ENCODE assay signal across 8 mouse cellular contexts in genomic region chr5:115556217-115556616, GRCm38 (mm10). TPM values are rescaled to one million over a fixed set of nuclear protein-coding genes. Genes with fewer than 3 reads are reported as not detected.
DNase-seq lines count a peak whose midpoint lies in the region; ATAC-seq and TF ChIP-seq lines count a peak whose summit lies in the region.

No protein-coding gene starts in this region.

- 10% methylated on average over 8 of the region's 8 CpGs for WGBS in midbrain, embryonic 11.5 days
- 13% methylated on average over 8 of the region's 8 CpGs for WGBS in midbrain, embryonic 15.5 days
- 8% methylated on average over 8 of the region's 8 CpGs for WGBS in kidney, embryonic 15.5 days
- WGBS in liver, adult 2 months: 15% methylated on average over 8 of the region's 8 CpGs

- peaks cover under 1% of the 10 kb centered on the region; the same call in 1 of the 2 replicates for H3K36me3 ChIP-seq in midbrain, embryonic 11.5 days (ENCODE audit: control insufficient read depth, insufficient read depth, low read length)
- peaks cover 7% of the 10 kb centered on the region; the same call in 1 of the 2 replicates for H3K36me3 ChIP-seq in midbrain, embryonic 15.5 days (replicated peaks)
- peaks cover 43% of the 10 kb centered on the region for H3K36me3 ChIP-seq in kidney, embryonic 15.5 days
- peaks cover 7% of the 10 kb centered on the region for H3K36me3 ChIP-seq in liver, adult 2 months (ENCODE audit: control insufficient read depth, insufficient read depth, low read length)

- no peak overlapping the region for H3K4me2 ChIP-seq in midbrain, embryonic 11.5 days
- H3K4me2 ChIP-seq in midbrain, embryonic 15.5 days: no peak overlapping the region
- no peak overlapping the region for H3K4me2 ChIP-seq in kidney, embryonic 15.5 days

- H3K4me3 ChIP-seq in midbrain, embryonic 11.5 days (ENCODE audit: low read depth, low read length): no peak overlapping the region
- H3K4me3 ChIP-seq in midbrain, embryonic 15.5 days: no peak overlapping the region
- H3K4me3 ChIP-seq in kidney, embryonic 15.5 days (replicated peaks): no peak overlapping the region
- H3K4me3 ChIP-seq in liver, adult 2 months (ENCODE audit: insufficient read depth, low read depth, low read length): no peak overlapping the region

- no peak overlapping the region for H3K27ac ChIP-seq in midbrain, embryonic 11.5 days (ENCODE audit: low read depth, low read length)
- no peak overlapping the region for H3K27ac ChIP-seq in midbrain, embryonic 15.5 days
- 0 out of 2 replicates have a peak overlapping the region, but pooled peaks have one; percentile 29 for H3K27ac ChIP-seq in kidney, embryonic 15.5 days
- H3K27ac ChIP-seq in liver, adult 2 months (replicated peaks; ENCODE audit: insufficient read depth, low read depth, low read length): no peak overlapping the region

- no peak for TF ChIP-seq POLR2A in brain, embryonic 14.5 days (IDR thresholded peaks at IDR 0.05; ENCODE audit: borderline replicate concordance, extremely low read depth, insufficient read depth, insufficient read length, poor library complexity, severe bottlenecking)
- no peak for TF ChIP-seq POLR2A in liver, adult 2 months (IDR thresholded peaks at IDR 0.05; ENCODE audit: extremely low read depth, insufficient read depth, low read length)

- peaks cover 9% of the 10 kb centered on the region for H3K4me1 ChIP-seq in midbrain, embryonic 11.5 days (ENCODE audit: control insufficient read depth, insufficient read depth, low read length)
- H3K4me1 ChIP-seq in midbrain, embryonic 15.5 days: peaks cover 11% of the 10 kb centered on the region
- peaks cover 21% of the 10 kb centered on the region for H3K4me1 ChIP-seq in kidney, embryonic 15.5 days
- H3K4me1 ChIP-seq in liver, adult 2 months (ENCODE audit: control insufficient read depth, insufficient read depth, low read length): peaks cover 3% of the 10 kb centered on the region; the same call in 1 of the 2 replicates

- no peaks in the 10 kb centered on the region for H3K9me3 ChIP-seq in midbrain, embryonic 11.5 days (ENCODE audit: control insufficient read depth, low read length)
- H3K9me3 ChIP-seq in midbrain, embryonic 15.5 days: no peaks in the 10 kb centered on the region
- no peaks in the 10 kb centered on the region for H3K9me3 ChIP-seq in kidney, embryonic 15.5 days (replicated peaks)

- H3K27me3 ChIP-seq in midbrain, embryonic 11.5 days (ENCODE audit: control insufficient read depth, insufficient read depth, low read length): no peaks in the 10 kb centered on the region
- no peaks in the 10 kb centered on the region for H3K27me3 ChIP-seq in midbrain, embryonic 15.5 days (replicated peaks)
- no peaks in the 10 kb centered on the region for H3K27me3 ChIP-seq in kidney, embryonic 15.5 days
- no peaks in the 10 kb centered on the region for H3K27me3 ChIP-seq in liver, adult 2 months (ENCODE audit: control insufficient read depth, insufficient read depth, low read length)

- ATAC-seq in midbrain, embryonic 11.5 days (ENCODE audit: low FRiP score): no peak
- no peak for ATAC-seq in midbrain, embryonic 15.5 days (replicated peaks)
- ATAC-seq in kidney, embryonic 15.5 days (replicated peaks; ENCODE audit: low FRiP score): no peak

- peaks cover 7% of the 10 kb centered on the region; the same call in 1 of the 2 replicates for H3K79me2 ChIP-seq in liver, adult 2 months (ENCODE audit: control insufficient read depth, insufficient read depth, low read length)

- no peak overlapping the region for H3K9ac ChIP-seq in midbrain, embryonic 11.5 days (ENCODE audit: low read length)
- no peak overlapping the region for H3K9ac ChIP-seq in midbrain, embryonic 15.5 days
- H3K9ac ChIP-seq in kidney, embryonic 15.5 days: no peak overlapping the region
- no peak overlapping the region for H3K9ac ChIP-seq in liver, adult 2 months (ENCODE audit: low read depth, low read length)

- peak; percentile 99 for DNase-seq in midbrain, embryonic 11.5 days (ENCODE audit: low spot score, missing footprints)
- peak; percentile 88 for DNase-seq in brain, embryonic 14.5 days (ENCODE audit: low read depth)
- peak; percentile 88 for DNase-seq in forelimb bud, embryonic 11.5 days (ENCODE audit: low read depth, low spot score)
- DNase-seq in liver, adult 2 months (ENCODE audit: extremely low read depth, low read depth, low spot score): peak; percentile 63
- peak; percentile 89 for DNase-seq in retina, postnatal 1 day
- DNase-seq in urinary bladder, postnatal 36 days (ENCODE audit: low spot score in 2 of 2): peak; percentile 58 to 72

- TF ChIP-seq CTCF in brain, embryonic 14.5 days (IDR thresholded peaks at IDR 0.05; ENCODE audit: borderline replicate concordance, extremely low read depth, insufficient read depth, insufficient read length): peak; percentile 90
- TF ChIP-seq CTCF in liver, adult 2 months (IDR thresholded peaks at IDR 0.05; ENCODE audit: low read depth, low read length): peak; percentile 75

RNA-seq across cellular contexts. Expression of gene Rplp0, which starts 3.0 kb away (rescaled TPM):
- polyA plus RNA-seq in midbrain, embryonic 11.5 days (2014; fragmentation: Nextera tagmentation; extraction: Ambion mirVana): 1,161 and 1,182 TPM in 2 replicates
- polyA plus RNA-seq in midbrain, embryonic 15.5 days (2015; fragmentation: Nextera tagmentation; extraction: Ambion mirVana): 811 and 847 TPM in 2 replicates
- polyA plus RNA-seq in brain, embryonic 14.5 days (2012; rRNA removed): 2,254 and 2,521 TPM in 2 replicates
- 1,539 and 1,600 TPM in 2 replicates for polyA plus RNA-seq in kidney, embryonic 15.5 days (2015; fragmentation: Nextera tagmentation; extraction: Ambion mirVana)
- 709 and 835 TPM in 2 replicates for total RNA-seq in liver, adult 2 months (2014; rRNA removed)
- 607 and 623 TPM in 2 replicates for polyA plus RNA-seq in liver, adult 2 months (2012; rRNA removed)

RNA-seq across cellular contexts. Expression of gene Gcn1l1, which starts 8.8 kb away (rescaled TPM):
- polyA plus RNA-seq in midbrain, embryonic 11.5 days (2014; fragmentation: Nextera tagmentation; extraction: Ambion mirVana): 27.6 and 32.2 TPM in 2 replicates
- polyA plus RNA-seq in midbrain, embryonic 15.5 days (2015; fragmentation: Nextera tagmentation; extraction: Ambion mirVana): 48.3 and 53.4 TPM in 2 replicates
- polyA plus RNA-seq in brain, embryonic 14.5 days (2012; rRNA removed): 43.0 and 68.7 TPM in 2 replicates
- polyA plus RNA-seq in kidney, embryonic 15.5 days (2015; fragmentation: Nextera tagmentation; extraction: Ambion mirVana): 44.3 and 49.3 TPM in 2 replicates
- 14.8 and 18.3 TPM in 2 replicates for total RNA-seq in liver, adult 2 months (2014; rRNA removed)
- polyA plus RNA-seq in liver, adult 2 months (2012; rRNA removed): 23.2 and 28.8 TPM in 2 replicates

RNA-seq across cellular contexts. Expression of gene Pxn, which starts 49.7 kb away (rescaled TPM):
- polyA plus RNA-seq in midbrain, embryonic 11.5 days (2014; fragmentation: Nextera tagmentation; extraction: Ambion mirVana): 7.3 and 7.7 TPM in 2 replicates
- polyA plus RNA-seq in midbrain, embryonic 15.5 days (2015; fragmentation: Nextera tagmentation; extraction: Ambion mirVana): 20.4 and 20.9 TPM in 2 replicates
- polyA plus RNA-seq in brain, embryonic 14.5 days (2012; rRNA removed): 46.9 and 49.7 TPM in 2 replicates
- 51.7 and 56.1 TPM in 2 replicates for polyA plus RNA-seq in kidney, embryonic 15.5 days (2015; fragmentation: Nextera tagmentation; extraction: Ambion mirVana)
- total RNA-seq in liver, adult 2 months (2014; rRNA removed): 10.5 and 15.2 TPM in 2 replicates
- polyA plus RNA-seq in liver, adult 2 months (2012; rRNA removed): 33.6 and 40.2 TPM in 2 replicates
